ENCODE assay signal across 12 mouse cellular contexts in the genomic region with DNA sequence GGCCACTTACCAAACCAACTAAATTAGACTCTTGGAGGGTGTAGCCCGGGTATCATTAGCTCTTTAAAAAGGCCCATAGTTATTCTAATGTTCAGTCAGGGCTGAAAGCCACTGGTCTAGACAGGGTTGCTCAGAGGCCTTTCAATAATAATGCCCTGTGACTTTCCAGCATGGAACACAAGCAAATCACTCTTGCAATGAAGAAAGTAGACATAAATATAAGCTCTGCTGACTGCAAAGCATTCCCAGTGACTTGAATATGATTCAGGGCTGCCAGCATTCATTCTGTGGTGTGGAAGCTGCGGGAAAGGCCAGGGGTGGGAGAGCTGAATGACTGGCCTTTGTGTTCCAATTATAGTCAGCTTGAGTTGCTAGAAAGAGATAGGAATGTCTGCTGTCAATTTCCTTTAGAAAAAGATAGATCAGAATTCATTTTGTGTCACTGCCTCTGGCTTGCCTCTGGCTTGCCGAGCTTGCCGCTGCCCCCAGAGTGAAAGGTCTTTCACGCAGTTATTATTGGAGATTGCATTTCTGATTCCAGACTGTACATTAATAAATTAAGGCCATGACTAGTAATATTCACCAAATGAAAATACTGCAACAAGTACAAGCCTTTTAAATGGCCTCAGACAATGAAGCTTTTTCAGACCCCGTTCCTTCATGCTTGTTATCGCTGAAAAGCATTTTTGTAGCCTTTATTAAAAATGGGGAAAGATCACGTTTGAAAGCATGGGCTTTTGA. TPM values are rescaled to one million over a fixed set of nuclear protein-coding genes. Genes with fewer than 3 reads are reported as not detected.
DNase-seq lines count a peak whose midpoint lies in the region; ATAC-seq and TF ChIP-seq lines count a peak whose summit lies in the region.
"Had no signal": no experiment of that assay in that cellular context is flagged by ENCODE, and none has a peak within 500 bp of the region (broad histone marks: within the 10 kb centered on the region; RNA-seq: fewer than 3 reads in every experiment).

No protein-coding gene starts in this region.

- H3K79me2 ChIP-seq in CH12.LX (replicated peaks; ENCODE audit: control insufficient read depth, extremely low read depth, insufficient read depth, poor library complexity, severe bottlenecking): peaks cover 19% of the 10 kb centered on the region

- ATAC-seq in forebrain, embryonic 13.5 days: peak; percentile 50; the same call in 1 of the 2 replicates
- ATAC-seq in megakaryocyte-erythroid progenitor cell, adult 5-6 weeks (replicated peaks; ENCODE audit: low FRiP score, low TSS enrichment, poor library complexity, severe bottlenecking): no peak

- peaks cover 6 to 51% of the 10 kb centered on the region in 2 experiments for H3K4me1 ChIP-seq in CH12.LX (ENCODE audit: control insufficient read depth in 1 of 2, insufficient read depth in 2 of 2)
- H3K4me1 ChIP-seq in forebrain, embryonic 13.5 days: peaks cover 15% of the 10 kb centered on the region
- peaks cover 49% of the 10 kb centered on the region for H3K4me1 ChIP-seq in midbrain, embryonic 10.5 days

- dilution Hi-C loops in CH12.LX (cut with MboI; ENCODE audit: extremely low pct_ligation_motif_present, extremely low pct_unique_long_range_greater_than_20kb, low sequenced_read_pairs): no loop called here

- TF ChIP-seq RAD21 in CH12.LX (IDR thresholded peaks at IDR 0.05; ENCODE audit: low read depth, low read length): no peak

- H3K4me2 ChIP-seq in CH12.LX (ENCODE audit: insufficient read depth, low read depth, poor library complexity, severe bottlenecking): no peak overlapping the region
- H3K4me2 ChIP-seq in forebrain, embryonic 13.5 days: no peak overlapping the region
- H3K4me2 ChIP-seq: embryonic facial prominence, embryonic 15.5 days had no signal

- no peak overlapping the region for H3K27ac ChIP-seq in CH12.LX (ENCODE audit: insufficient read depth, low read depth)
- peak overlapping the region; percentile 49 for H3K27ac ChIP-seq in forebrain, embryonic 13.5 days
- H3K27ac ChIP-seq in midbrain, embryonic 10.5 days (replicated peaks): peak overlapping the region; percentile 75
- H3K27ac ChIP-seq: embryonic facial prominence, embryonic 15.5 days had no signal

- H3K9ac ChIP-seq in CH12.LX (ENCODE audit: insufficient read depth, low read depth): no peak overlapping the region
- no peak overlapping the region for H3K9ac ChIP-seq in forebrain, embryonic 13.5 days
- H3K9ac ChIP-seq: embryonic facial prominence, embryonic 15.5 days had no signal

- TF ChIP-seq POLR2A in CH12.LX (IDR thresholded peaks at IDR 0.05; ENCODE audit: low read depth, low read length): no peak

- no peak for TF ChIP-seq CTCF in CH12.LX (conservative IDR thresholded peaks at IDR 0.05 in 1 of 2, IDR thresholded peaks at IDR 0.05 in 1 of 2; ENCODE audit: low read depth in 2 of 2, low read length in 2 of 2)

- no peaks in the 10 kb centered on the region for H3K9me3 ChIP-seq in CH12.LX (replicated peaks; ENCODE audit: low read length)
- no peaks in the 10 kb centered on the region for H3K9me3 ChIP-seq in forebrain, embryonic 13.5 days (replicated peaks)
- H3K9me3 ChIP-seq in midbrain, embryonic 10.5 days (replicated peaks): no peaks in the 10 kb centered on the region
- H3K9me3 ChIP-seq: embryonic facial prominence, embryonic 15.5 days; megakaryocyte, embryonic 14.5 days had no signal

- H3K4me3 ChIP-seq in CH12.LX (replicated peaks in 1 of 3; ENCODE audit: low read depth in 2 of 3, low read length in 2 of 3, poor library complexity in 1 of 3): no peak overlapping the region
- no peak overlapping the region for H3K4me3 ChIP-seq in forebrain, embryonic 13.5 days
- no peak overlapping the region for H3K4me3 ChIP-seq in midbrain, embryonic 10.5 days
- H3K4me3 ChIP-seq: embryonic facial prominence, embryonic 15.5 days; megakaryocyte, embryonic 14.5 days had no signal

- H3K36me3 ChIP-seq in CH12.LX (replicated peaks in 1 of 2; ENCODE audit: control insufficient read depth in 1 of 2, insufficient read depth in 1 of 2, low read length in 1 of 2): peaks cover 0 to 8% of the 10 kb centered on the region in 2 experiments
- no peaks in the 10 kb centered on the region for H3K36me3 ChIP-seq in forebrain, embryonic 13.5 days (ENCODE audit: poor library complexity, severe bottlenecking)
- no peaks in the 10 kb centered on the region for H3K36me3 ChIP-seq in midbrain, embryonic 10.5 days
- H3K36me3 ChIP-seq: embryonic facial prominence, embryonic 15.5 days had no signal

- in situ Hi-C loops in CH12.LX (cut with MboI; ENCODE audit: low pct_ligation_motif_present, low pct_unique_long_range_greater_than_20kb, low sequenced_read_pairs): loop anchor here (10.0 to 25.0 kb wide), 2 partner anchors 136 to 689 kb away; a partner anchor contains a TSS

- TF ChIP-seq EP300 in CH12.LX (IDR thresholded peaks at IDR 0.05; ENCODE audit: low read length): no peak

- H3K27me3 ChIP-seq in CH12.LX (replicated peaks): no peaks in the 10 kb centered on the region
- no peaks in the 10 kb centered on the region for H3K27me3 ChIP-seq in forebrain, embryonic 13.5 days
- peaks cover 5% of the 10 kb centered on the region; the same call in 1 of the 2 replicates for H3K27me3 ChIP-seq in midbrain, embryonic 10.5 days (ENCODE audit: low read depth, poor library complexity, severe bottlenecking)
- H3K27me3 ChIP-seq: embryonic facial prominence, embryonic 15.5 days had no signal

- DNase-seq in CH12.LX (ENCODE audit: extremely low read depth) (no peak), NIH3T3 (ENCODE audit: low read depth) (peak; percentile 52)
- peak; percentile 60 for DNase-seq in midbrain, embryonic 10.5 days (ENCODE audit: low spot score)
- no peak for DNase-seq in natural killer cell, adult 2 months (ENCODE audit: low spot score in 2 of 2)
- DNase-seq in spleen, adult 18-20 months: no peak
- no peak for DNase-seq in cerebellum, postnatal 36 days

- WGBS in forebrain, embryonic 13.5 days: 7% methylated on average over 8 of the region's 8 CpGs
- 39% methylated on average over 8 of the region's 8 CpGs for WGBS in midbrain, embryonic 10.5 days

TF ChIP-seq in CH12.LX, 34 proteins besides CTCF, POLR2A, EP300 and RAD21:
- TF ChIP-seq PAX5 (IDR thresholded peaks at IDR 0.05; ENCODE audit: low read length) (no peak), CHD1 (IDR thresholded peaks at IDR 0.05; ENCODE audit: low read depth, low read length) (0 out of 2 replicates have a peak, but pooled peaks have one; percentile 35), E2F4 (IDR thresholded peaks at IDR 0.05; ENCODE audit: insufficient replicate concordance, low read depth, low read length) (no peak), NELFE (IDR thresholded peaks at IDR 0.05; ENCODE audit: low read depth, low read length) (no peak), ETS1 (conservative IDR thresholded peaks at IDR 0.05; ENCODE audit: low read depth, low read length) (no peak)

RNA-seq across cellular contexts. Expression of a gene that starts 35.6 kb away (rescaled TPM):
- 27.4 and 54.7 TPM in 2 replicates for total RNA-seq in CH12.LX (2012; rRNA removed)
- 49.8 and 53.7 TPM in 2 replicates for total RNA-seq in CH12.LX (2014; rRNA removed)
- polyA plus RNA-seq in CH12.LX (2012; ENCODE audit: insufficient read length, low read depth): 11.6 and 13.1 TPM in 2 replicates
- polyA plus RNA-seq in forebrain, embryonic 13.5 days (2015; fragmentation: Nextera tagmentation; extraction: Ambion mirVana): not detected in 2 replicates
- polyA plus RNA-seq in midbrain, embryonic 10.5 days (2016; fragmentation: Nextera tagmentation; extraction: Ambion mirVana): not detected in 2 replicates
- total RNA-seq in megakaryocyte-erythroid progenitor cell, adult 5-6 weeks (2014; fragmentation: Nextera tagmentation): not detected in 2 replicates
- total RNA-seq in megakaryocyte-erythroid progenitor cell, adult 5-6 weeks (2017): not detected in 2 replicates
- total RNA-seq: layer of hippocampus, adult 18-20 months; liver, adult 2 months had no signal
- polyA plus RNA-seq: embryonic facial prominence, embryonic 15.5 days; liver, adult 2 months had no signal

Comparison
In these comparisons a context has a peak if more than half of its experiments do, and no peak if none do; other contexts are left out.
1. DNase-seq: peak in NIH3T3 (single experiment) and midbrain, embryonic 10.5 days (single experiment); none in CH12.LX (single experiment), natural killer cell, adult 2 months (0 of 2), spleen, adult 18-20 months (0 of 2) and cerebellum, postnatal 36 days (0 of 2).
2. RNA of a gene that starts 35.6 kb away (polyA plus RNA-seq): 11.6 to 13.1 TPM in CH12.LX; not detected in forebrain, embryonic 13.5 days and not detected in midbrain, embryonic 10.5 days; every median in the first group is over 10 times any median in the second.